Mouse (Mus musculus) mammary gland, adult 2 months (tissue): ENCODE data around the gene Pla2g4a. TPM values are rescaled to one million over a fixed set of nuclear protein-coding genes. Genes with fewer than 3 reads are reported as not detected.

Source experiments
- polyA plus RNA-seq: library from polyadenylated mRNA; depleted of rRNA; stranded (reverse); fragments of >200 nt; gene quantifications from 2 replicates; pipeline ENCODE4 v1.2.3, GENCODE M21; 2012; ENCODE audit warnings: low replicate concordance; rRNA removed

Gene Pla2g4a
- polyA plus RNA-seq, result 1.1 and 3.2 TPM in 2 replicates

GRCm38 (mm10) chr1:149960734-149961424 lies at the start of gene Pla2g4a:
Gene Pla2g4a (minus strand): TSS chr1:149961290.

Other genes with a start within 250 kb of the Pla2g4a start
- gene Ptgs2, start 138.7 kb upstream of the Pla2g4a start, polyA plus RNA-seq, result 0.25 and 0.66 TPM in 2 replicates